Mouse (Mus musculus): ENCODE data around the gene Kndc1.

- no peak for TF ChIP-seq EP300 (IDR thresholded peaks at IDR 0.05; ENCODE audit: insufficient read depth, low read depth, low read length)
- TF ChIP-seq CTCF (IDR thresholded peaks at IDR 0.05), result no peak
- TF ChIP-seq POLR2A (IDR thresholded peaks at IDR 0.05; ENCODE audit: insufficient read depth, low read depth, low read length), result no peak
Measured at GRCm38 (mm10) chr7:139883545-139883944, 11.0 kb upstream of the Kndc1 start.

All from heart, adult 2 months (tissue).